Mouse (Mus musculus) right cerebral cortex, adult 18-20 months (tissue): ENCODE data around the gene Kdelr3.

Experiments used
- DNase-seq: peaks from one replicate; pipeline ENCODE4 v3.0.0; 2022; ENCODE audit warnings: mixed read lengths

Gene Kdelr3

GRCm38 (mm10) chr15:79511553-79512320 is 4.5 kb upstream of the Kdelr3 start:
- DNase-seq: peak; percentile 89

- no peak for DNase-seq
Observed at GRCm38 (mm10) chr15:79513940-79514339, 2.3 kb upstream of the Kdelr3 start.

- DNase-seq: no peak
Observed at GRCm38 (mm10) chr15:79517710-79518109, 1.5 kb downstream of the Kdelr3 start.

- DNase-seq: no peak
Observed at GRCm38 (mm10) chr15:79518571-79518970, 2.4 kb downstream of the Kdelr3 start.

GRCm38 (mm10) chr15:79519400-79520220 is 3.4 kb downstream of the Kdelr3 start:
- DNase-seq: no peak

- no peak for DNase-seq
Observed at GRCm38 (mm10) chr15:79525564-79525963, 9.4 kb downstream of the Kdelr3 start.

GRCm38 (mm10) chr15:79525979-79526768 is 10.0 kb downstream of the Kdelr3 start:
- no peak for DNase-seq

GRCm38 (mm10) chr15:79527192-79527591 is 11.0 kb downstream of the Kdelr3 start:
- DNase-seq: no peak

GRCm38 (mm10) chr15:79527991-79528639 is 11.9 kb downstream of the Kdelr3 start:
- DNase-seq: no peak

GRCm38 (mm10) chr15:79529935-79530334 is 13.7 kb downstream of the Kdelr3 start:
- DNase-seq: no peak

- no peak for DNase-seq
Observed at GRCm38 (mm10) chr15:79533796-79534195, 17.6 kb downstream of the Kdelr3 start.

GRCm38 (mm10) chr15:79543968-79544367 is 27.8 kb downstream of the Kdelr3 start:
- DNase-seq: no peak

GRCm38 (mm10) chr15:79545496-79545895 is 29.3 kb downstream of the Kdelr3 start:
- no peak for DNase-seq

- DNase-seq: peak; percentile 41
Observed at GRCm38 (mm10) chr15:79545921-79546399, 29.7 kb downstream of the Kdelr3 start.

GRCm38 (mm10) chr15:79546410-79547288 is 30.4 kb downstream of the Kdelr3 start, which contains the start of gene Ddx17:
Gene Ddx17, minus strand, starts transcription at chr15:79546741.
- peak; percentile 98 for DNase-seq

- no peak for DNase-seq
Observed at GRCm38 (mm10) chr15:79547289-79547820, 31.1 kb downstream of the Kdelr3 start.

- DNase-seq: no peak
Observed at GRCm38 (mm10) chr15:79548226-79548625, 32.0 kb downstream of the Kdelr3 start.

GRCm38 (mm10) chr15:79552566-79552965 is 36.4 kb downstream of the Kdelr3 start:
- no peak for DNase-seq

GRCm38 (mm10) chr15:79559649-79560048 is 43.4 kb downstream of the Kdelr3 start:
- no peak for DNase-seq

- peak; percentile 72 for DNase-seq
Observed at GRCm38 (mm10) chr15:79562417-79562816, 46.2 kb downstream of the Kdelr3 start.
